Mouse (Mus musculus) erythroblast, embryonic 14.5 days (primary cell): ENCODE measurements around the gene Gspt1.

Experiments used
- GATA1 ChIP-seq: IDR thresholded peaks from 2 replicates; pipeline ENCODE4 v1.6.1; 2012; ENCODE audit warnings: low read length, inconsistent platforms, mixed read lengths
- TAL1 ChIP-seq: IDR thresholded peaks from 3 replicates; pipeline ENCODE4 v1.6.1; 2012; ENCODE audit warnings: low read length, inconsistent platforms, mixed read lengths

DNA sequence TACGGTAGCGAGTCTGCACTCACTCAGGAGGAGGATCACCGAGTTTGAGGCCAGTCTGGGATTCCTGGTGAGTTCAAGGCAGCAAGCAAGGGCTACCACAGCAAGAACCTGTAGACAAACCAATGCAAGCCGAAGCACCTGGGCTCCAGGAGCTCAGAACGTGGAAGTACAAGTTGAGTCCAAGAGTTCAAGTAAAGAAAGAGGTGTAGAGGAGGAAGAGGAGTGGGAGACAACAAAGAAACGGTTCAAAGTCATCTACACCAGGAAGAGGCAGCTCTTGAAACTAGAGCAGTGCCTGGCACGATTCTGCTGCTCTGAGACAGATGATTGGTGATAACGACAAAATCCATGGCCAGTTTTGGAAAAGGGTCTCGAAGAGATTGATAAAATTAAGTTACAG is 8.4 kb downstream of the Gspt1 start:
- TF ChIP-seq GATA1 (no peak), TAL1 (no peak)
